In genomic region chrX:99883396-99883795, GRCm38 (mm10) we compare ENCODE assay signal across 7 mouse cellular contexts.
"Had no signal": no experiment of that assay in that cellular context is flagged by ENCODE, and none has a peak within 500 bp of the region (broad histone marks: within the 10 kb centered on the region; RNA-seq: fewer than 3 reads in every experiment).

No protein-coding gene starts in this region.

- DNase-seq: lung, adult 2 months; lung, postnatal 14 days; lung, postnatal 36 days; right cerebral cortex, postnatal 14 days; thymus, adult 18-20 months; thymus, postnatal 14 days; thymus, postnatal 36 days had no signal
